Mouse (Mus musculus) right cerebral cortex, postnatal 4 days (tissue): ENCODE measurements around the gene Nsrp1.
A peak's percentile ranks its signal among the peaks of the same experiment; 100 is the strongest.

Experiments
- DNase-seq: peaks from one replicate; pipeline ENCODE4 v3.0.0-alpha.2; 2022

Gene Nsrp1

GRCm38 (mm10) chr11:77041891-77042290 is 36.3 kb downstream of the Nsrp1 start:
- no peak for DNase-seq

GRCm38 (mm10) chr11:77031151-77031934 is 46.9 kb downstream of the Nsrp1 start:
- DNase-seq: no peak

- no peak for DNase-seq
Observed at GRCm38 (mm10) chr11:77028157-77028556, 50.1 kb downstream of the Nsrp1 start.

- no peak for DNase-seq
Observed at GRCm38 (mm10) chr11:77026559-77026958, 51.7 kb downstream of the Nsrp1 start.

GRCm38 (mm10) chr11:77021749-77022396 is 56.4 kb downstream of the Nsrp1 start:
- DNase-seq: no peak

- DNase-seq: no peak
Observed at GRCm38 (mm10) chr11:77019539-77019938, 58.7 kb downstream of the Nsrp1 start.

- no peak for DNase-seq
Observed at GRCm38 (mm10) chr11:77018046-77018445, 60.2 kb downstream of the Nsrp1 start.

- DNase-seq: no peak
Observed at GRCm38 (mm10) chr11:77010762-77011475, 67.3 kb downstream of the Nsrp1 start.

- no peak for DNase-seq
Observed at GRCm38 (mm10) chr11:77009069-77010025, 68.9 kb downstream of the Nsrp1 start.

- DNase-seq: no peak
Observed at GRCm38 (mm10) chr11:77006616-77007015, 71.6 kb downstream of the Nsrp1 start.

- no peak for DNase-seq
Observed at GRCm38 (mm10) chr11:77005881-77006280, 72.4 kb downstream of the Nsrp1 start.

GRCm38 (mm10) chr11:77002361-77002760 is 75.9 kb downstream of the Nsrp1 start:
- no peak for DNase-seq

- no peak for DNase-seq
Observed at GRCm38 (mm10) chr11:77000741-77001140, 77.5 kb downstream of the Nsrp1 start.

GRCm38 (mm10) chr11:76998705-76999226 is 79.5 kb downstream of the Nsrp1 start:
- no peak for DNase-seq

- no peak for DNase-seq
Observed at GRCm38 (mm10) chr11:76997916-76998704, 80.1 kb downstream of the Nsrp1 start, which contains the start of gene Slc6a4. Slc6a4 (plus strand) TSS chr11:76998603.

GRCm38 (mm10) chr11:76997305-76997704 is 80.9 kb downstream of the Nsrp1 start:
- DNase-seq: peak; percentile 69

GRCm38 (mm10) chr11:76995966-76996672 is 82.1 kb downstream of the Nsrp1 start:
- peak; percentile 18 for DNase-seq
